Mouse (Mus musculus) liver, embryonic 14.5 days (tissue): ENCODE measurements around the gene Cpt1a.

ENCODE experiments used
- CTCF ChIP-seq: IDR thresholded peaks from 2 replicates; pipeline ENCODE4 v1.5.1; 2016; ENCODE audit warnings: antibody characterized with exemption, low read depth, control low read depth
- EP300 ChIP-seq: IDR thresholded peaks from 2 replicates; pipeline ENCODE4 v1.6.1; 2016; ENCODE audit warnings: antibody characterized with exemption, low read depth

GRCm38 (mm10) chr19:3323753-3324270 lies 1.7 kb downstream of the Cpt1a start:
- TF ChIP-seq EP300 (no peak), CTCF (no peak)
